Mouse (Mus musculus): Measurements from ENCODE around the gene Kif26b.
A peak's percentile ranks its signal among the peaks of the same experiment; 100 is the strongest.

The Kif26b gene

DNA sequence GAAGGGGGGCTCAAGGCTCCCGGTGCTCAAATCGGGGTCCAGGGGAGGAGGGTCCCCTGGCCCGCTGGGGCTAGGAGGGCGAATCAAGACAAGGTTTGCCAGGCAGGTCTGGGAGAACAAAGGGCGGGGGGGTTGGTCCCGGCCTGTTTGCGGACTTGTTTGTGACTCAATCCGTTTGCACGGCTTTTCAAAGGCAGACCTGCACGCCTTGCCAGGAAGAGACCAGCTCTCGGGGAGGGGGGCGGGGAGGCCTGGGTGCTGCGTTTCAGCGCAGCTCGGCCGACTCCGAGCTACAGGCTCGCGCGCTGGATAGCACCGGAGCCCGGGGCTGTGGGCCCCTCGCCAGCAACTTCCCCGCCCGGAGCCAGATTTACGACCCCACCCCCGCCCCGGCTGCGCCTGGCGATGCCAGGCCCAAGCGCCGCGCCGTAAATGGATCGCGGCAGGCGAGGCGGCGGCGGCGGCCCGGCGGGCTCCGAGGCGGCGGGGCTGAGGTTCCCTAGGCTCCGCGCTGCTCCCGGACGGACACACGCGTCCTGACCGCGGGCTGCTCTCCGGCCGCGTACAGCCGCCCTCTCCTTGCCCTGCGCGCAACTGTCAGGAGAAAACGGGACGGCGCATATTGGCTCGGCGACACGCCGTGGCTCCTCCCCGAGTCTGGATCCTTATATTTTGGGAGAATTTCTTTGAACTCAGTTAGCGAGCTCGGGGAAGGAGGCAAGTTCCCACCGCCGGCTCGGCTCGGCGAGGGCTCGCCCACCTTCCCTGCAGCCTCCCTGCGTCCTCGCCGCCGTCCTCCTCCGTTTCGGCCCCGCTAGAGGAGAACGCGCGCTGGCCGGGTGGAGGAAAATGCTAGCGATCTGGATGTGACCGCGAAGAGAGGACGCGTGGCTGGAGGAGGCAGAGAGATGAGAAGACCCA, at the start of gene Kif26b:
Kif26b (plus strand) TSS at position 695 of the 921 bp plus-strand sequence.
- DNase-seq, result peak; percentile 83 to 85

GRCm38 (mm10) chr1:178483854-178484253, 45.1 kb upstream of the Kif26b start:
- DNase-seq, result no peak

- DNase-seq, result peak; percentile 49 to 50
Observed at GRCm38 (mm10) chr1:178485138-178485867, 43.6 kb upstream of the Kif26b start.

GRCm38 (mm10) chr1:178485868-178486220, 43.1 kb upstream of the Kif26b start:
- DNase-seq, result no peak

DNA sequence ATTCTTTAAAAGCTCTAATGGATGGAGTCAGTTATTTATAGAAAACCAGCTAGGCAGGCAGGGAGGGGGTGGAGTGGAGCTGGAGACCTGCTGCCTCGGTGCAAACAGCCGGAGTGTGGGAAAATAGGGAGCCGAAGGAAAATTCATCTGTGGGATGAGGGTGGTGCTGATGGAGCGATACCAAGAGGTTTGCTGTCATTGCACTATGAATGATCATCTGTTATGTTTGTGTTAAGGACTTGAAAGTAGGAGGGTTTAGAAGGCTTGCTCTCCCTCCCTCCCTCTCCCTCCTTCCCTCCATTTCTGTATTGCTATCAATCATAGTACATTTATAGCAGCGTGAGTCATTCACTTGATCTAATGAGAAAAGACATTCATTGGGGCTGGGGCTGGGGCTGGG, 42.1 kb upstream of the Kif26b start:
- no peak for DNase-seq

DNA sequence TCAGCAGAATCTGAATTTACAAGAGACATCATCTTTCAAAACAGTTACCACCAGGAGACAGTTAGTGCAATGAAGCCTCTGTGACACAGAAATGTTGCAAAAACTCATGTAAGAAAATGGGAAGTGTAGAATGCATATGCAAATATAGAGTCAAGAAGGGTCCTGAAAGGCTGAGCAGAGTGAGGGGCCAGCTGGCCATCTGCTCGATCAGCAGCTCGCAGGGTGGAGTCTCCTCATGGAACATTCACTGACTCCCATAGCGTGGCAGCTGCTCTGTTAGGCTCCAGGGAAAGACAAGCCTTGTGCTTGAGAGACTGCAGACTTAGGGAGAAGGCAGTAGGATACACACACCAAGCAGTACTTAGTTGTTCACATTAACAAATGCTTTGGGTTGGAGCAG, 39.8 kb upstream of the Kif26b start:
- DNase-seq, result peak; percentile 47 to 64

DNA sequence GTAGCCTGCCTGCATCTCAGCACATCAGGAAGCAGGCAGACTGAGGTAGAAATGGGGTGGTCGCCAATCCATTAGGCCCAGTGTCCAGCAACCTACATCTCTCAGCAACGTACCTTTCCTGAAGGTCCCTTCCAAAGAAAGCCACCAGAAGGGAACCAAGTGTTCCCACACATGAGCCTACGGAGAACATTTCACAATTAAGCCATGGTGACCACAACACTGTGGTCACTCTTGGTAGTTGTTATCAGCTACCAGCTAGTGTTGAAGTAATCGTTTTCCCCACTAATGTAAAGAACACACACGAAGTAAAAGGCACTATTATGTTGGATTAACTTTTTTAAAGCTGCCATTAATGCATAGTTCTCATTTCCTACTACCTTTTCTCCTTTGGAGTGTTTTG, 37.2 kb upstream of the Kif26b start:
- no peak for DNase-seq

- no peak for DNase-seq
Observed at GRCm38 (mm10) chr1:178492493-178492892, 36.4 kb upstream of the Kif26b start.

DNA sequence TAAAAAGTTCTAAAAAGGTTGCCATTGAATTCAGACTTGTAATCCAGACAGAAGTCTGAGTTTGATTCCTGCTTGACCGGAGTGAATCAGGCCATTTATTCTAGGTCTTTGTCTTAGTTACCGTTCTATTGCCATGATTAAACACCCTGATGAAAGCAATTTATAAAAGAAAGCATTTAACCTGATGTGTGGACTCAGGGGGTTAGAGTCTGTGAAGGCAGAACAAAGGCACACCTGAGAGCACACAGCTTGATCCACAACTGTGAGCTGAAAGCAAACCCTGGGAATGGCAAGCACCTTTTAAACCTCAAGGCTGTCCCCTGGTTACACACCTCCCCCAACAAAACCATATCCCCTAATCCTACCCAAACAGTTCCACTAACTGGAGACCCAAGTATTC, 32.7 kb upstream of the Kif26b start:
- DNase-seq, result no peak

GRCm38 (mm10) chr1:178496841-178497240, 32.1 kb upstream of the Kif26b start:
- DNase-seq, result peak; percentile 50 to 52

DNA sequence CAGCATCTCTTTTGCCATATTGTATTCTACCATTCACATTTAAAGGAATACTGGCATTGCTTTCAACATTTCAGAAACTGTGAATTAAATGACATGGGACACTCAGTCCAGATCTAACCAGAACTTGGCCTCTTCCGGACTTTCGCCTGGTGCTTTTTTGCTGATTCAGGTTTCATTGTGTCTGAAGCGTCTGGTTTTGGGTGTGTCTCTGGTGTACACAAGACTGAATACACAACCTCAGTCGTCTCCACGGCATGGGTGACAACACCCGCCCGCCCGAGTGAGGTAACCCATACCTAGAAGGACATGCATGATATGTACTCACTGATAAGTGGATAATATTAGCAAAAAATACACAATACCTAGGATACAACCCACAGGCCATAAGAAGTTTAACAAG, 22.0 kb upstream of the Kif26b start:
- no peak for DNase-seq

DNA sequence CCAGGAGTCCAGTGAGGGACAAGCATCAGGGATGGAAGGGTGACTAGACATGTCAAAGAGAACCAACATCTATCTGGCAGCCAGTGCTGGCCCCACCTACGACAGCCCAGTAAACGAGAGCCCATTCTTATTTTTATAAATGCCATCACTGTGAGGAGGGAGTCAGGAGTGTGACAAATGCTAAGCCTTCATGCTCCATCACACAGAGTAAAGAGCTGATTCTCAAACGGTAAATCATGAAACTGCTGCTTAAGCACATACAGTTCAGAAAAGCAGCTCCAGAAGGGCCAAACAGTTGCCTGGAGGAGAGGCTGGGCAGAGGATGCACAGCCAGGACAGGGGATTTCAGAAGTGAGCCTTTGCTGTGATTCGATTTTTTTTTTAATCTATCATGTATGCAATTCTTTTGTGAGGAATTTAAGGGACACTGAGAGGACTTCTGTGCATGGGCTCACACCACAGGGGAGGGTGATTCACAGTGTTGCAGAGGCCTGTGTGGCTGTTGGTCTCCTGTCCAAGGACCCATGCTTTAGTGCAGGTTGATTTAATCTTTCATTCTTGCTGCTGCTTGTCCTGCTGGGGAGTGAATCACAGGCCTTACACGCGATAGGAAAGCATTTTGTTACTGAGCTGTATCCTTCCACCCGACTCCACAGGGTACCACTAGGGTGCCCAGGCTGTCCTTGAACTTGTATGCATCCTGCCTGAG, 16.4 kb upstream of the Kif26b start:
- no peak for DNase-seq

GRCm38 (mm10) chr1:178513954-178514353, 15.0 kb upstream of the Kif26b start:
- no peak for DNase-seq

DNA sequence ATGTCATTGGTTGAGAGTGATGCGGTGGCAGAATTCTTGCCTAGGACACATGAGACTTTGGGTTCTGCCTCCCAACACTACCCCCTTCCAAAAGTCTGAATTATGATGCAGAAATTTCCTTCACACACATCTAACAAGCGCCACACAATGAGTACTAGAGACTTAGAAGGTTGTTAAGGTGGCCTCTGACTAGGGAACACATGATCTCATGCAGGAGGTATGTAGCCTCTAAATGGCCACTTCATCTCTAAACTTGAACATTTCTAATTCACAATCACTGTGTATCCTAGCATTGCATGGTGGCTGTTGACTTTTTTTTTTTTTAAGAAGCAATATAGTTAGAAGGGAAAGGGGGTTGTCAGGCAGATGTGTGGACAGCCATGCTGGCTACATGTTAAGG, 13.1 kb upstream of the Kif26b start:
- DNase-seq, result no peak

DNA sequence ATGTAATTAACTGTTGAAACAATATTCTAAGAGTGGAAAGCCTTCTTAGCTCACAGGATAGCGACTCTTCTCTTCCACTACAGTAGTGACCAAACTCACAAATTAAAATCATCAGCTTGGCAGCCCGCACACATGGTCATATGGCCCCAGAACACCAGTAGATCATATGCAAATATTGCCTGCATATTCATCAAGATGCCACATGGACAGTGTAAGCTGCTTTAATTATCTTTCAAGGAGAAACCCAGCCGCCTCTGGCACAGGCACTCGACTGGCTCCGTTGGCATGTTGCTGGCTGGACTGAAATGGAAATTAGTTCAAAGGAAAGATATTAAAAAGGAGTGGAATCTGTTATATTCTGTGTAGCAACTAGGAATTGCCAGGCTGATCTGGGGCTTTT, 6.5 kb upstream of the Kif26b start:
- peak; percentile 65 to 73 for DNase-seq

DNA sequence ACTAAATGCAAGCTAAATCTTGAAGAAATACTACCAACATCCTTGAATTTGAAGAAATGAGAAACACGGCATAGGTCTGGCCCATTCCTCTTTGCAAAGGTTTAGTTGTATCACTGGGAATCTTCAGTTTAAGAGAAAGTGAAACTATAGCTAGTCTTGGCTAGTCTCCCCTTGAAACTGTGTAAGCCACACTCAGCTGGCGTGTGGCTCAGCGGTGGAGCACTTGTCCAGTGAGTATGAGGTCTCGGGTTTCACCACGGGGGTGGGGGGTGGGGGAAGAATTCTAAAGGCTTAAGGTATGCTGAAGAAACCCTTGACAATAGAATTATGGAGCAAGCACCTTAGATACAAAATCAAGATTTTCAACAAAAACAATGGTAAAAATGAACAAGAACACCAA, 5.8 kb upstream of the Kif26b start:
- no peak for DNase-seq

GRCm38 (mm10) chr1:178527185-178527546, 1.8 kb upstream of the Kif26b start:
- DNase-seq, result peak; percentile 90 to 94

- DNase-seq, result peak; percentile 53 to 60
Observed at GRCm38 (mm10) chr1:178527547-178528361, 1.2 kb upstream of the Kif26b start.

- peak; percentile 58 to 63 for DNase-seq
Observed at GRCm38 (mm10) chr1:178529512-178530300, 781 bp downstream of the Kif26b start.

- DNase-seq, result peak; percentile 93
Observed at GRCm38 (mm10) chr1:178530301-178531078, 1.6 kb downstream of the Kif26b start.

- no peak for DNase-seq
Observed at GRCm38 (mm10) chr1:178540247-178540646, 11.3 kb downstream of the Kif26b start.

Data from cerebellum, postnatal 10 days (tissue).